Mouse (Mus musculus): ENCODE data around the gene Taf12.
"Not testable (repeated sequence)": the region's sequence is repeated elsewhere in the genome, so short reads cannot be mapped to it uniquely, and the experiment has no call there.

The Taf12 gene

GRCm38 (mm10) chr4:132269740-132270560 is 4.2 kb upstream of the Taf12 start:
- peak; percentile 83 to 94 for DNase-seq (ENCODE audit: low spot score in 2 of 2)

- no peak for DNase-seq (ENCODE audit: low spot score in 2 of 2)
These were observed 1.0 kb upstream of the Taf12 start for GRCm38 (mm10) chr4:132273166-132273565.

GRCm38 (mm10) chr4:132275949-132276348 is 1.8 kb downstream of the Taf12 start:
- DNase-seq (ENCODE audit: low spot score in 2 of 2) = no peak

GRCm38 (mm10) chr4:132288840-132289239 is 14.7 kb downstream of the Taf12 start:
- not testable (repeated sequence) for DNase-seq (ENCODE audit: low spot score in 2 of 2)

GRCm38 (mm10) chr4:132291056-132291455 is 16.9 kb downstream of the Taf12 start:
- no peak for DNase-seq (ENCODE audit: low spot score in 2 of 2)

- DNase-seq (ENCODE audit: low spot score in 2 of 2) = no peak
These were observed 17.6 kb downstream of the Taf12 start for GRCm38 (mm10) chr4:132291624-132292335.

GRCm38 (mm10) chr4:132292988-132293387 is 18.8 kb downstream of the Taf12 start:
- no peak for DNase-seq (ENCODE audit: low spot score in 2 of 2)

GRCm38 (mm10) chr4:132293682-132294240 is 19.6 kb downstream of the Taf12 start:
- no peak for DNase-seq (ENCODE audit: low spot score in 2 of 2)

- DNase-seq (ENCODE audit: low spot score in 2 of 2) = no peak
These were observed 21.7 kb downstream of the Taf12 start for GRCm38 (mm10) chr4:132295696-132296390.

GRCm38 (mm10) chr4:132299849-132300248 is 25.7 kb downstream of the Taf12 start:
- DNase-seq (ENCODE audit: low spot score in 2 of 2) = no peak

- no peak for DNase-seq (ENCODE audit: low spot score in 2 of 2)
These were observed 27.3 kb downstream of the Taf12 start for GRCm38 (mm10) chr4:132301486-132301885.

GRCm38 (mm10) chr4:132301965-132302938 is 28.1 kb downstream of the Taf12 start:
- no peak for DNase-seq (ENCODE audit: low spot score in 2 of 2)

GRCm38 (mm10) chr4:132302939-132303479 is 28.8 kb downstream of the Taf12 start, which contains the start of gene Rab42:
Gene Rab42, minus strand, starts transcription at chr4:132303385.
- peak; percentile 45 to 75 for DNase-seq (ENCODE audit: low spot score in 2 of 2)

GRCm38 (mm10) chr4:132303484-132303883 is 29.3 kb downstream of the Taf12 start:
- not testable (repeated sequence) for DNase-seq (ENCODE audit: low spot score in 2 of 2)

- DNase-seq (ENCODE audit: low spot score in 2 of 2) = no peak
These were observed 31.1 kb downstream of the Taf12 start for GRCm38 (mm10) chr4:132305276-132305675.

GRCm38 (mm10) chr4:132306004-132306403 is 31.8 kb downstream of the Taf12 start:
- no peak for DNase-seq (ENCODE audit: low spot score in 2 of 2)

- peak; percentile 86 to 92 for DNase-seq (ENCODE audit: low spot score in 2 of 2)
These were observed 34.4 kb downstream of the Taf12 start for GRCm38 (mm10) chr4:132308437-132309139.

- peak in 1 of 2 experiments; percentile 36 for DNase-seq (ENCODE audit: low spot score in 2 of 2)
These were observed 35.1 kb downstream of the Taf12 start for GRCm38 (mm10) chr4:132309140-132309848.

GRCm38 (mm10) chr4:132309849-132310472 is 35.8 kb downstream of the Taf12 start:
- peak; percentile 64 to 78 for DNase-seq (ENCODE audit: low spot score in 2 of 2)
